Comparison of ENCODE assay signal across 10 mouse cellular contexts in the genomic region with DNA sequence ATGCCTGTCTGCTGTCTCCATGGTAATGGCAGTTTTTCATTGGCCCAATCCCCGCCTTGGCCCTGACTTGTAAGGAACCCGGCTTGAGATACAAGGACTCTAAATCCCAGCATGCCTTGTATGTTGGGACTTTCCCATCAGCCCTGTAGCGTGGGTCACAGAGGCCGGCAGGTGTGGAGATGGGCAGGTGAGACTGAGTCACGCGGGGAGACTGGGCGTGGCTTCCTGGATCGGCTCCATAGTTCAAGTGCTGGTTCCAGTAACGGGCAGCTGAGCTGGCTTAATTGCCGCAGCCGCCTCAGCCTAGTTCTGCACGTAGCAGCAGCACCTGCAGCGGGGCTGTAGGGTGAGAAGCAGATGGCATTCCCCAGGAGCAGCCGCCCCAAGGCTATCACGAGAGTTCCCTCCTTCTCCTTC. TPM values are rescaled to one million over a fixed set of nuclear protein-coding genes. Genes with fewer than 3 reads are reported as not detected.
DNase-seq lines count a peak whose midpoint lies in the region; ATAC-seq and TF ChIP-seq lines count a peak whose summit lies in the region.
"Had no signal": no experiment of that assay in that cellular context is flagged by ENCODE, and none has a peak within 500 bp of the region (broad histone marks: within the 10 kb centered on the region; RNA-seq: fewer than 3 reads in every experiment).

No protein-coding gene starts in this region.

- TF ChIP-seq CTCF in testis, adult 2 months (IDR thresholded peaks at IDR 0.05; ENCODE audit: control insufficient read depth, insufficient read depth, insufficient replicate concordance, low read depth, low read length) = no peak

- H3K27ac ChIP-seq in testis, adult 2 months (ENCODE audit: control insufficient read depth, insufficient read depth, low read depth, low read length) = peak overlapping the region; percentile 29; the same call in 1 of the 2 replicates
- H3K27ac ChIP-seq in forebrain, embryonic 13.5 days = no peak overlapping the region
- no peak overlapping the region for H3K27ac ChIP-seq in kidney, embryonic 14.5 days (ENCODE audit: low read depth, low read length)
- H3K27ac ChIP-seq in midbrain, embryonic 15.5 days = peak overlapping the region; percentile 67

- ATAC-seq in forebrain, embryonic 13.5 days = peak; percentile 77
- ATAC-seq in kidney, embryonic 14.5 days (ENCODE audit: low FRiP score, low TSS enrichment) = peak; percentile 69
- ATAC-seq in midbrain, embryonic 15.5 days (replicated peaks) = peak; percentile 95
- ATAC-seq: Patski had no signal

- peak overlapping the region; percentile 31 for H3K9ac ChIP-seq in forebrain, embryonic 13.5 days
- no peak overlapping the region for H3K9ac ChIP-seq in kidney, embryonic 14.5 days (ENCODE audit: low read depth, low read length)
- peak overlapping the region; percentile 44 for H3K9ac ChIP-seq in midbrain, embryonic 15.5 days

- peak overlapping the region; percentile 86 for H3K4me3 ChIP-seq in testis, adult 2 months (ENCODE audit: control insufficient read depth, low read depth, low read length)
- H3K4me3 ChIP-seq in forebrain, embryonic 13.5 days = peak overlapping the region; percentile 35
- H3K4me3 ChIP-seq in kidney, embryonic 14.5 days (ENCODE audit: low read length) = peak overlapping the region; percentile 11; the same call in 1 of the 2 replicates
- peak overlapping the region; percentile 47 for H3K4me3 ChIP-seq in midbrain, embryonic 15.5 days
- H3K4me3 ChIP-seq: megakaryocyte, embryonic 14.5 days had no signal

- WGBS in forebrain, embryonic 13.5 days = 3% methylated on average over 15 of the region's 15 CpGs
- WGBS in kidney, embryonic 14.5 days = 3% methylated on average over 15 of the region's 15 CpGs
- 5% methylated on average over 15 of the region's 15 CpGs for WGBS in midbrain, embryonic 15.5 days

- peak; percentile 53 for TF ChIP-seq POLR2A in testis, adult 2 months (IDR thresholded peaks at IDR 0.05; ENCODE audit: control insufficient read depth, low read depth, low read length)

- H3K36me3 ChIP-seq in testis, adult 2 months (ENCODE audit: control insufficient read depth, insufficient read depth, low read length) = no peaks in the 10 kb centered on the region
- H3K36me3 ChIP-seq in forebrain, embryonic 13.5 days (ENCODE audit: poor library complexity, severe bottlenecking) = no peaks in the 10 kb centered on the region
- H3K36me3 ChIP-seq in kidney, embryonic 14.5 days (ENCODE audit: control insufficient read depth, insufficient read depth, low read length) = no peaks in the 10 kb centered on the region
- no peaks in the 10 kb centered on the region for H3K36me3 ChIP-seq in midbrain, embryonic 15.5 days (replicated peaks)

- no peaks in the 10 kb centered on the region for H3K27me3 ChIP-seq in testis, adult 2 months (ENCODE audit: control insufficient read depth, insufficient read depth, low read length)
- H3K27me3 ChIP-seq in forebrain, embryonic 13.5 days = 0 out of 2 replicates have a peak, but pooled peaks cover 5% of the 10 kb centered on the region
- no peaks in the 10 kb centered on the region; the same call in 1 of the 2 replicates for H3K27me3 ChIP-seq in kidney, embryonic 14.5 days (ENCODE audit: control insufficient read depth, insufficient read depth, low read length)
- no peaks in the 10 kb centered on the region for H3K27me3 ChIP-seq in midbrain, embryonic 15.5 days (replicated peaks)
- H3K27me3 ChIP-seq: Patski had no signal

- DNase-seq in testis, postnatal 10 days (ENCODE audit: low spot score) = no peak
- peak; percentile 25 for DNase-seq in left cerebral cortex, postnatal 4 days
- DNase-seq in urinary bladder, postnatal 36 days (ENCODE audit: low spot score in 2 of 2) = peak; percentile 69 to 77
- DNase-seq in spleen, postnatal 4 days (ENCODE audit: low spot score in 2 of 2) = no peak

- no peaks in the 10 kb centered on the region for H3K9me3 ChIP-seq in forebrain, embryonic 13.5 days (replicated peaks)
- H3K9me3 ChIP-seq in kidney, embryonic 14.5 days (ENCODE audit: control insufficient read depth, low read length) = no peaks in the 10 kb centered on the region
- no peaks in the 10 kb centered on the region for H3K9me3 ChIP-seq in midbrain, embryonic 15.5 days
- H3K9me3 ChIP-seq: megakaryocyte, embryonic 14.5 days had no signal

- peaks cover 6% of the 10 kb centered on the region for H3K4me1 ChIP-seq in testis, adult 2 months (ENCODE audit: control insufficient read depth, insufficient read depth, low read length)
- H3K4me1 ChIP-seq in forebrain, embryonic 13.5 days = peaks cover 8% of the 10 kb centered on the region; the same call in 1 of the 2 replicates
- H3K4me1 ChIP-seq in kidney, embryonic 14.5 days (ENCODE audit: control insufficient read depth, insufficient read depth, low read length) = no peaks in the 10 kb centered on the region
- H3K4me1 ChIP-seq in midbrain, embryonic 15.5 days = 0 out of 2 replicates have a peak, but pooled peaks cover 3% of the 10 kb centered on the region

- peak overlapping the region; percentile 55 for H3K4me2 ChIP-seq in forebrain, embryonic 13.5 days
- H3K4me2 ChIP-seq in kidney, embryonic 14.5 days (replicated peaks; ENCODE audit: low read depth, low read length) = peak overlapping the region; percentile 21
- H3K4me2 ChIP-seq in midbrain, embryonic 15.5 days = peak overlapping the region; percentile 71

- intact Hi-C loops in left cerebral cortex, postnatal 4 days (cut with DNase I) = no loop called here

RNA-seq across cellular contexts. Expression of gene Elf3, which starts 9.9 kb away (rescaled TPM):
- polyA plus RNA-seq in testis, adult 2 months (2012; rRNA removed) = 1.8 TPM in 1 of 2 replicates, not detected in the other
- 0.22 and 0.34 TPM in 2 replicates for polyA plus RNA-seq in forebrain, embryonic 13.5 days (2015; fragmentation: Nextera tagmentation; extraction: Ambion mirVana)
- polyA plus RNA-seq in kidney, embryonic 14.5 days (2014; fragmentation: Nextera tagmentation; extraction: Ambion mirVana) = 22.4 and 26.8 TPM in 2 replicates
- under 1 TPM in 1 of 2 experiments, not detected in 1; 0.24 TPM for total RNA-seq in left cerebral cortex, postnatal 4 days (2021)
- 0.15 and 0.19 TPM in 2 replicates for polyA plus RNA-seq in midbrain, embryonic 15.5 days (2015; fragmentation: Nextera tagmentation; extraction: Ambion mirVana)

RNA-seq across cellular contexts. Expression of gene Rnpep, which starts 35.4 kb away (rescaled TPM):
- 15.7 and 16.6 TPM in 2 replicates for polyA plus RNA-seq in testis, adult 2 months (2012; rRNA removed)
- polyA plus RNA-seq in forebrain, embryonic 13.5 days (2015; fragmentation: Nextera tagmentation; extraction: Ambion mirVana) = 86.2 and 90.3 TPM in 2 replicates
- polyA plus RNA-seq in kidney, embryonic 14.5 days (2014; fragmentation: Nextera tagmentation; extraction: Ambion mirVana) = 66.6 and 86.8 TPM in 2 replicates
- 10 to 100 TPM; 57.4 to 60.6 TPM for total RNA-seq in left cerebral cortex, postnatal 4 days (2021)
- polyA plus RNA-seq in midbrain, embryonic 15.5 days (2015; fragmentation: Nextera tagmentation; extraction: Ambion mirVana) = 103 and 107 TPM in 2 replicates

Comparison
In these comparisons a context has a peak if more than half of its experiments do, and no peak if none do; other contexts are left out.
1. H3K27ac ChIP-seq: peak in testis, adult 2 months (single experiment) and midbrain, embryonic 15.5 days (single experiment); none in forebrain, embryonic 13.5 days (single experiment) and kidney, embryonic 14.5 days (single experiment).
2. H3K4me3 ChIP-seq: peak in every context shown above with its lines; median percentile 86 in testis, adult 2 months; 47 in midbrain, embryonic 15.5 days; 35 in forebrain, embryonic 13.5 days; 11 in kidney, embryonic 14.5 days.
3. DNase-seq: peak in left cerebral cortex, postnatal 4 days (single experiment) and urinary bladder, postnatal 36 days (2 of 2); none in testis, postnatal 10 days (single experiment) and spleen, postnatal 4 days (0 of 2).
4. H3K4me2 ChIP-seq: peak in every context shown above with its lines; median percentile 71 in midbrain, embryonic 15.5 days; 55 in forebrain, embryonic 13.5 days; 21 in kidney, embryonic 14.5 days.
5. Peak in every context shown above with its lines, with median percentiles within 50 percentile points of each other: ATAC-seq.